Mouse (Mus musculus) cerebellum, adult 9-11 months (tissue): ENCODE measurements around the gene Rcn1.

Source experiments
- DNase-seq: peaks from one replicate; pipeline ENCODE4 v3.0.0; 2022

Rcn1 gene

GRCm38 (mm10) chr2:105399085-105399891 lies at the start of gene Rcn1:
Gene Rcn1, minus strand, starts transcription at chr2:105399319.
- DNase-seq: peak; percentile 9

DNA sequence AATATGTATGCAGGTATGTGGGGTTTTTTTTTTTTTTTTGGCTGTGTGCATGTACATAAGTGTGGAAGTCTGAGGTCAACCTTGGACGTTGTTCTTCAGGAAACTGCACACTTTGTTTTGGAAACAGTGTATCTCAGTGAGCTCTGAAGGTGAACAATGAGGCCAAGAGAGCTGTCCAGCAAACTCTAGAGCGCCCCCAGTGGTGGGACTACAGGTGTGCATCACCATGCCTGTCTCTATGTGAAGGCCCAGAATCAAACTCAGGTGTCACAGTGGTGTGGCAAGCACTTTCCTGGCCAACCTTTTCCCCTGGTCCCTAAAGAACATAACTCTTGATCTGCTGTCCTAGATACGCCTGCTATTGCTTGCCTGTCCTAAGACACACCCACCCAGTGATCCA lies 45.0 kb upstream of the Rcn1 start:
- no peak for DNase-seq

DNA sequence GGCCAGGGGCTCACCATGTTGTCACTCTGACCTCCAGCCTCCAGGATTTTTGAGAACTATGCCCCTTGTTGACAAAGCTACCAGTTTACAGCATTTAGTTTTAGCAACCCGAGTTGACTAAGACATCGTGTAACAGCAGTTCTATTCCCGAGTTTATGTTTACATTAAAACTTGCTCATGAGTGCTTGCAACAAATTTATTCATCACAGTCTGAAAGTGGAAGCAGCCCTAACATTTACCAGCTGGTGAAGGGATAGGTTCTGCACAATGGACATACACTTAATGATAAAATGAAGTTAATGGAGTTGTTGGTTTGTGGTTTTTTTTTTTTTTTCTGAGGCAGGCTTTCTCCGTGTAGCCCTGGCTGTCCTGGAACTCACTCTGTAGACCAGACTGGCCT lies 39.9 kb upstream of the Rcn1 start:
- no peak for DNase-seq

DNA sequence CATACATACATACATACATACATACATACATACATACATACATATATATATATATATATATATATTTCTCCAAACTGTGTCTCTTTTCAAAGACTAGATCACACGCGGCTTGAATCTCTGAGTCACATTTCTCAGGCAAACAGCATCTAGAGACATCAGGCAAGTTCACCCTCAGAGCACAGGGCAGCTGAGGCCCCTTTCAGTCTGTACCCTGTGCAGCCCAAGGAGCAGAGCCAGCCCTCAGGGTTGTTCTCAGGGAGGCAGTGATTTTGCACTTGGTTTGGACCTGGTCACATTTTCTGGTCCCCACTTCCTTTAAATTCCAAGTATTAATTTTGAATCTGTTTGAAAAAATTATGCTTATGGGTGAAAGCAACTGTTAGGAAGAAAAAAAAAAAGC lies 39.4 kb upstream of the Rcn1 start:
- no peak for DNase-seq

GRCm38 (mm10) chr2:105432927-105433326 lies 33.8 kb upstream of the Rcn1 start:
- no peak for DNase-seq

DNA sequence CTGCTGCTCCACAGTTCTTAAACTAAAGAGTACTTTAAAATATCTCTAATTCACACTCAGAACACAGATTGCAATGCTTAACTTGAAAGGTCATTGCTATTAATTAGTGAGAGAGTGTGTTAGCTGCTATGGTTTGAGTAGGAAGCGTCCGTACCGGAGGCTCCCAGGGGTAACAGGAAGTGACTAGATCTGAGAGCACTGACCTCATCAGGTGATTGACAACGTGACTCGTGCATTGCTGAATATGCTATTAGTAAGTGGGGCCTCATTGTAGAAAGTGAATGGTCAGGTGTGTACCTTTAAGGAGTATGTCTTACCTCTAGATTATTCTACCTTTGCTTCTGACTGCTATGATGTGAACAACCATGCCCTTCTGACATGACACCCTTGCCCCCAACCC lies 31.3 kb upstream of the Rcn1 start:
- DNase-seq: no peak

GRCm38 (mm10) chr2:105429899-105430298 lies 30.8 kb upstream of the Rcn1 start:
- DNase-seq: no peak

GRCm38 (mm10) chr2:105428467-105428866 lies 29.3 kb upstream of the Rcn1 start:
- no peak for DNase-seq

- DNase-seq: peak; percentile 24
Measured at GRCm38 (mm10) chr2:105428029-105428428, 28.9 kb upstream of the Rcn1 start.

DNA sequence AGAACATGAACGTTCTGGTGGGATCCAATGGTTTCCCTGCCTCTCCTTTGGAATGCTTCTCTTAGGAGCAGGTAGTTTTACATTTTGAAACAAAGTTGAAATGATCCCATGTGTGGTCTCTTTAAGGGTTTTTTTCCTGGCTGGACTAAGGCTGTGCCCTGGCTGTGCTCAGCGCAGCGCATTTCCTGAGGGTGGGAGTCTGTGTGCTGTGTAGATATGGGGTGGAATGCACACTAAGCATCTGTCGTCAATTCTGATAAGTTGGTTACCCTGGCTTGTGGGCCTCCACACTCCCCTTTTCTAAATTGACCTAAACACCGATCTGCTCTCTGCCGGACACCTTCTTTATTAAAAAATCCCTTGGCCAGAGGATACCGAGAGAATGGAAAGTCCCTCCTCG lies 28.3 kb upstream of the Rcn1 start:
- no peak for DNase-seq

DNA sequence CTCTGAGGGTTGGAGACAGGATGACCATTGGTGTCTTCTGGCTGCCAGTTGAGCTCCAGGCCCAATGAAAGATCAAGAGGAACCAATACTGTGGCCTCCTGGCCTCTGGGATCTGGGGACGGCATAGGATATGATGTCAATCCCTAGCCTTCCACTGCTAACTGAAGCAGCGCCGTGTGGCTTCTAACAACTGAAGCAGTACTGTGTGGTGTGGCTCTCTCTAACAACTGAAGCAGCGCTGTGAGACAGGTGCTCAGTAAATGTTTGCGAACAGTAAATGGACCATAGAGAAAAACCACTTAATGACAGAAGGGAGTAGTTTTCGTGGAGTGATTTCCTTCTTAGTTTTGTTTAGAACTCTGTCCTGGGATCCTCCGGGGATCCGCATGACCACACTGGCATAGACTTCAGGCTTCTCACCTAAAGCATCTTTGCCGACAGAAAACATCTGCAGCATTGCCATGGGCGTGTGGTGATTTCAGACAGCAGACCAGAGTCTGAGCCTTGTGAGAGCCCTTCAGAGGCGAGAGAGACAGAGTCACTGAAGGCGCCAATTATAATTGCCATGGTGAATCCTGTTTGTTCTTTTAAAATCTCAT lies 19.6 kb upstream of the Rcn1 start:
- DNase-seq: no peak

DNA sequence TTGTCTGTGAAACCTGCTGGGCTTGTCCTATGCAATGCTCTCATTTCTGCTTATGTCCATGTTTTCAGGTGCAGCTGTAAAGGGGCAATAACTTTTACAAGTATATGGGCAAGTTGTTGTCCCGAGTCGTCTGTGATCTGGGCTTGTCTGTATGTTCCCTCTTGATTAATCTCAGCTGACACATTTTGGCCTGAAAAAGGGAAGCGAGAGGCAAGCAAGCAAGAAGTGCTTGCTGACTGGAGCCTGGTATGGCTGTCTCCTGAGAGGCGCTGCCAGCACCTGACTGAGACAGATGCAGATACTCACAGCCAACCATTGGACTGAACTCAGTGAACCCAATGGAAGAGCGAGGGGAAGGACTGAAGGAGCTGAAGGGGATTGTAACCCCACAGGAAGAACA lies 18.5 kb upstream of the Rcn1 start:
- DNase-seq: no peak

- DNase-seq: no peak
Measured at GRCm38 (mm10) chr2:105416660-105417348, 17.7 kb upstream of the Rcn1 start.

- no peak for DNase-seq
Measured at GRCm38 (mm10) chr2:105416046-105416659, 17.0 kb upstream of the Rcn1 start.

- DNase-seq: no peak
Measured at GRCm38 (mm10) chr2:105414309-105414708, 15.2 kb upstream of the Rcn1 start.

DNA sequence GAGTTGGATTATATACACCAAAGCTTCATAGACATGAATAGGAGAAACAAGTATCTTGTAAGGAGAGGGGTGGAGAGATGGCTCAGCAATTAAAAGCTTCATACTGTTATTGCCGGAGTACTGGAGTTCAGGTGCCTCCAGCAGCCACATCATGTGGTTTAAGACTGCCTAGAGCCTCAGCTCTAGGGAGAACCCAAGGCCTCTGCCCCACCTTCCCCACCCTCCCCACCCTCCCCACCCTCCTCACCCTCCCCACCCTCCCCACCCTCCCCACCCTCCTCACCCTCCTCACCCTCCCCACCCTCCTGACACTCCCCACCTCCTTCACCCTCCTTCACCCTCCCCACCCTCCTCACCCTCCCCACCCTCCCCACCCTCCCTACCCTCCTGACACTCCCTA lies 10.1 kb upstream of the Rcn1 start:
- DNase-seq: no peak

- no peak for DNase-seq
Measured at GRCm38 (mm10) chr2:105408511-105408910, 9.4 kb upstream of the Rcn1 start.

DNA sequence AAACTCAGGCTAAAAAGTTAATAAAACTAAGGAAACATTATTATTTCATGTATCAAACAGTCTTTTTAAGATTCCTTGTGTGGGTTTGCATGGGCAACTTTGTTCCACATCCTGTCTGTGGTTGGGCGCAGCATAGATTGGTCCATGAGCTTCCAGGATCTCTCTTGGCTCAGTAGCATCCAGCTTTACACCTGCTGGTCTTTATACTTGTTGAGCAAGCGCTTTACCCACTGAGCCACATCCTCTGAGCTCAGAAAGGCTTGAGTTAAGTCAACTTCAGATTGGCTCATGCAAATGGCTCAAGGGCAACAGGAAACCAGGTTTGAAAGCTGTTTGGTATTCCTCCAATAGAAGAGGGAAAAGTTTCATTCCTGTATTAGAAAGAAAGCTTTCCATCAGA lies 3.1 kb upstream of the Rcn1 start:
- no peak for DNase-seq

DNA sequence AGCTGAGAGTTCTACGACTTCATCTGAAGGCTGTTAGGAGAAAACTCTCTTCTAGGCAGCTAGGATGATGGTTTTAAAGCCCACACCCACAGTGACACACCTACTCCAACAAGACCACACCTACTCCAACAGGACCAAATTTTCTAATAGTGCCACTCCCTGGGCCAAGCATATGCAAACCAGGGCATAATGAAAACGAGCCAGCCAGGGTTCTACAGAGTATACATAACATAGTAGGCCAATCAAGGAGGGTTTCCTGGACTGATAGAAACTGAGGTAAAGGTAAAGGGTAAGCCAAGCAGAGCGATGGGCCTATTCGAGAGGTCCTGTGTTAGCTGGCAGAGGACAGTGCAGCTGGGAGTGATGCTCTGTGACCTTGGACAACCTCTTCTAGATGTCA lies 1.4 kb upstream of the Rcn1 start:
- no peak for DNase-seq

DNA sequence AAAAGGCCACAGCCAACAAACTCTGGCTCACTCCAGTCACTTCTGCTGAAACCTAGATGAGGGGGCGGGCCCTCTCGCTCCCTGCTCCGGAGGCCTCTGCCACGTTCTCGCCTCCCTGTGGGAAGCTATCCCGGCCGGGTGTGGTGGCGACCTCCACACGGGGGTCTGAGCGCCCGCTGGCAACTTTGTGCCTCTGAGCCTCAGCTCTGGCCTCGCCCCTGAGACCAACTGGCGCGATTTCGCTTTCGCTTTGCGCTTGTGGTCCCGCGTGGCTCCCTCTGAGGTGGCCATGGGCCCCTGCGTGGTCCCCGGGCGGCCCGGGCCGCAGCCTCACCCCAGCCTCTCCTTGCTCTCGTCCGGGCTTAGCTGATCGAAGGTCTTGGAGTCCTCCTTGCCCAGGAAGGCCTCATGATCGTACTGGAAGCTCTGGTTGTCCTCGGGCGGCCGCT lies 459 bp downstream of the Rcn1 start:
- no peak for DNase-seq

DNA sequence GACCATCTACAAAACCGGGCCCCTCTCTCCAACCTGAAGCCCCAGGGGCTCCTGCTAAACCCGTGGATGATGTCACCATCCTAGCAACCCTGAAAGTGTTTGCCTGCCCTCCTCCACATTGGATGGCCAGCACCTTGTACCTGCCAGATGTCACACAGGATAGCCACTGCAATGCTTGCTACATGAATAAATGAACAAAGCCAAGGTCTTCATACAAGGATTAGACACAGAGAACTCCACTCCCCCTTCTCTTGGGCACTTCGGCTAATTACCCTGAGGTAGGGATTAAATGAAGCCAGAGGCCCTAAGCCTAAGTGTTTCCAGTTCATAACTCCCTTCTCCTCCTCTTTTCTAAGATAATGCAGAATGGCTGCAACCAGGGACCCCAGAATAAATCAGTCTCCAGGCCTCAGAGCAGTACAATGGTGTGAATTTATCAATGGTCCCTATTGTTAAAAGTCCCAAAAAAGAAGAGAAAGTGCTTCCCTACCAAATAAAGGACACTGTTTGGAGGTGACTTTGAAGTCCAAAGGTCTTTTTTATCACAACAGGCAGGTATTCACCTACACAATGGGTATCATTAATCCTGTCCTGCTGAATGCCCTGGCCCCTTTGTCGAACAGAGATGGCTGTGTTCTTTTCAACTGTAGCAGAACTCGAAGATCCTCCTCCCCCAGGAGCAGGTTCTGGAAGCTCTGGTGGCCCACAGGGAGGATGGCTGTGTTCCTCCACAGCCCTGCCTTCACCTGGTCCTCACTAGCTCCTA lies 1.5 kb downstream of the Rcn1 start:
- DNase-seq: no peak

DNA sequence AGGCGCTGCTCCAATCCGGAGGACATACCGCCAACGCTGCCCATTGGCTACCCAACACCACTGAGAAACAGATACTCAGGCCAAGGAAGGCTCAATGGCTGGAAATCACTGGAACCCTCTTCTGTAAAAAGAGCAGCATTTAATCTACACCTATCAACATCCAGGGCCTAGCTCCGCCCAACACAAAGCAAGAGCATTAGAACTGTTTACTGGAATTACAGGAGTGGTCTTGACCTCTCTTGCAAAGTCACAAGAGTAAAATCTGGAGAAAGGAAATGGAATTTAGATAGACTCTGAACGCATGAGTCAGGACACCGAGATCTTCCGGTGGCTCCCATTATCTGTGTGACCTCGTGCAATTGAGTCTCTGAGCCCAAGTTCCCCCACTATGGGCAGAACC lies 3.1 kb downstream of the Rcn1 start:
- no peak for DNase-seq

DNA sequence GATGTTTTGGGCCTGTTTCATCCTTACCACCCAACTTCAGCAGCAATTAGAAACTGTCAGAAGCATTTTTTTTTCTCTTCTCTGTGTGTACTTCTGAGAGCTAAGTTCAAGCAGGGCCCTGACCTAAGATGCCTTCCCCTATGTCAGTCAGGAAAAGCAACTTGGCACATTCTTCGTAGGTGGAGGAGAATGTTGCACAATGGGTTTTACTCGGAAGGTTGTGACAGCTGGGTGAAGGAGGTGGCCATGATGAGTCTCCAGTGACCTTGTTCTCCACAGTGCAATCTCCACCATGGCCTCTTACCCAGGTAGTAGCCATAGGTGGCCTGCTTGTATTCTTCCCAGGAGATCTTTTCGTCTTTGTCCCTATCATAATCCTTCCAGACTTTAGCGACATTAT lies 4.7 kb downstream of the Rcn1 start:
- DNase-seq: no peak
